Mouse (Mus musculus): ENCODE measurements around the gene Cfap44.

DNA sequence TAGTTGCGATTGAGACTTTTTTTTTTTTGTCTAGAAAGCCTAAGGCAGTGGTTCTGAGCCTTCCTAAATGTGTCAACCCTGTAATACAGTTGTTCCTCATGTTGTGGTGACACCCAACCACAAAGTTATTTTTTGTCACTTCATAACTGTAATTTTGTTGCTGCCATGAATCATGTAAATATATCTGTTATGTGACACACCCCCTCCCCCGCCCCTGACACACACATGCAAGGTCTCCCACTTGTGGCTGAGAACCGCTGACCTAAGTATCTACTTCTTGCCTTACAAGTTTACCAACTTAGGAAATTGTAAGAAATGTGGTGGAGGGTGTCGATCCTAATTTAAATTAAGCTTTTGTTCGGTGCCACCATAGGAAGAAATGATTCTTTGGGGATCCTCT lies 10.3 kb downstream of the Cfap44 start:
- TF ChIP-seq POLR2A (IDR thresholded peaks at IDR 0.05; ENCODE audit: extremely low read depth, insufficient read depth, low read length) (no peak), CTCF (IDR thresholded peaks at IDR 0.05; ENCODE audit: extremely low read depth, insufficient read depth, low read length) (no peak)
